Mouse (Mus musculus): ENCODE results near the gene Tef. TPM values are rescaled to one million over a fixed set of nuclear protein-coding genes. Genes with fewer than 3 reads are reported as not detected.

Gene Tef
- polyA plus RNA-seq, 1 experiment from 2014 or later, result 24.9 TPM

Other genes starting within 250 kb of the Tef start
- gene Ep300, start 217.1 kb upstream of the Tef start, polyA plus RNA-seq (2016; fragmentation: Nextera tagmentation; extraction: Ambion mirVana), result 23.8 and 30.7 TPM in 2 replicates
- gene L3mbtl2, start 138.5 kb upstream of the Tef start, polyA plus RNA-seq (2016; fragmentation: Nextera tagmentation; extraction: Ambion mirVana), result 27.8 and 28.5 TPM in 2 replicates
- gene Chadl, start 105.1 kb upstream of the Tef start, polyA plus RNA-seq (2016; fragmentation: Nextera tagmentation; extraction: Ambion mirVana), result 5.9 and 6.4 TPM in 2 replicates
- gene Zc3h7b, start 57.4 kb upstream of the Tef start, polyA plus RNA-seq (2016; fragmentation: Nextera tagmentation; extraction: Ambion mirVana), result 40.3 and 48.3 TPM in 2 replicates
- gene Rangap1, start 56.9 kb upstream of the Tef start, polyA plus RNA-seq (2016; fragmentation: Nextera tagmentation; extraction: Ambion mirVana), result 134 and 140 TPM in 2 replicates
- 21.6 and 21.7 TPM in 2 replicates for gene Tob2, start 56.4 kb downstream of the Tef start, polyA plus RNA-seq (2016; fragmentation: Nextera tagmentation; extraction: Ambion mirVana)
- 123 and 126 TPM in 2 replicates for gene Phf5a, start 69.5 kb downstream of the Tef start, polyA plus RNA-seq (2016; fragmentation: Nextera tagmentation; extraction: Ambion mirVana)
- 213 TPM in 2 replicates for gene Aco2, start 69.9 kb downstream of the Tef start, polyA plus RNA-seq (2016; fragmentation: Nextera tagmentation; extraction: Ambion mirVana)
- 61.8 and 73.1 TPM in 2 replicates for gene Polr3h, start 123.8 kb downstream of the Tef start, polyA plus RNA-seq (2016; fragmentation: Nextera tagmentation; extraction: Ambion mirVana)
- 60.8 and 64.8 TPM in 2 replicates for gene Csdc2, start 134.3 kb downstream of the Tef start, polyA plus RNA-seq (2016; fragmentation: Nextera tagmentation; extraction: Ambion mirVana)
- gene Pmm1, start 158.5 kb downstream of the Tef start, polyA plus RNA-seq (2016; fragmentation: Nextera tagmentation; extraction: Ambion mirVana), result 40.1 and 42.0 TPM in 2 replicates
- gene 1700029P11Rik, start 178.1 kb downstream of the Tef start, polyA plus RNA-seq (2016; fragmentation: Nextera tagmentation; extraction: Ambion mirVana), result not detected in 2 replicates
- gene Xrcc6, start 185.4 kb downstream of the Tef start, polyA plus RNA-seq (2016; fragmentation: Nextera tagmentation; extraction: Ambion mirVana), result 52.6 and 53.4 TPM in 2 replicates
- gene Desi1, start 231.4 kb downstream of the Tef start, polyA plus RNA-seq (2016; fragmentation: Nextera tagmentation; extraction: Ambion mirVana), result 42.9 and 48.5 TPM in 2 replicates
- 188 and 193 TPM in 2 replicates for gene Snu13, start 245.2 kb downstream of the Tef start, polyA plus RNA-seq (2016; fragmentation: Nextera tagmentation; extraction: Ambion mirVana)

All from neural tube, embryonic 12.5 days (tissue).